Mouse (Mus musculus): ENCODE measurements around the gene Tmem248. TPM values are rescaled to one million over a fixed set of nuclear protein-coding genes. Genes with fewer than 3 reads are reported as not detected.
A peak's percentile ranks its signal among the peaks of the same experiment; 100 is the strongest.

Gene Tmem248
- total RNA-seq (2012; rRNA removed) (82.9 and 100 TPM in 2 replicates), total RNA-seq (2014; rRNA removed) (72.1 and 77.6 TPM in 2 replicates), polyA plus RNA-seq (2012; ENCODE audit: insufficient read length, low read depth) (80.9 and 87.7 TPM in 2 replicates)

DNA sequence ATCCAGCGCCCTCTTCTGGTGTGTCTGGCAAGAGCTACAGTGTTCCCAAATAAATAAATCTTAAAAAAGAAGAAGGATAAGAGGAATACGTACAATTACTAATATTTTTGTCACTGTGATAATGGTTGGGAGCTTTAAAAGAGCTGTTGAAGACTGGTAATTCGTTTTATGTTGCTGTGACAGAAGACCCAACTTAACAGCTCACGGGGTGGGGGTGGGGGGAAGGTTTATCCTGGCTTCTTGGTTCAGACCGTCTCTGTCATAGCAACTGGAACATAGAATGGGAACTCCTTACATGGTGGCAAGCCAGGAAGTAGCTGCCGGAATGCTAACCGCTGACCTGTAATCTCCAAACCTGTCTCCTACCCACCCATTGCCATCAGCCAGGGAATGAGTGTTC lies at the start of gene Tmem248:
Gene Tmem248, plus strand, starts transcription at position 301 of the 400 bp plus-strand sequence.
- no peaks in the 10 kb centered on the region for H3K9me3 ChIP-seq (replicated peaks; ENCODE audit: low read length)
- no peaks in the 10 kb centered on the region for H3K27me3 ChIP-seq (replicated peaks)
- no peak within 1 kb of the TSS for H3K4me2 ChIP-seq (ENCODE audit: insufficient read depth, low read depth, poor library complexity, severe bottlenecking)
- no peak for DNase-seq (ENCODE audit: extremely low read depth)
- no peak within 1 kb of the TSS for H3K9ac ChIP-seq (ENCODE audit: insufficient read depth, low read depth)
- in situ Hi-C loops (cut with MboI; ENCODE audit: low pct_ligation_motif_present, low pct_unique_long_range_greater_than_20kb, low sequenced_read_pairs) (no loop called here), dilution Hi-C loops (cut with MboI; ENCODE audit: extremely low pct_ligation_motif_present, extremely low pct_unique_long_range_greater_than_20kb, low sequenced_read_pairs) (no loop called here)
- H3K36me3 ChIP-seq (replicated peaks in 1 of 2; ENCODE audit: control insufficient read depth in 1 of 2, insufficient read depth in 1 of 2, low read length in 1 of 2) = peaks cover 19 to 41% of the 10 kb centered on the region in 2 experiments
- no peaks in the 10 kb centered on the region for H3K79me2 ChIP-seq (replicated peaks; ENCODE audit: control insufficient read depth, extremely low read depth, insufficient read depth, poor library complexity, severe bottlenecking)
- H3K4me3 ChIP-seq (replicated peaks in 1 of 3; ENCODE audit: low read depth in 2 of 3, low read length in 2 of 3, poor library complexity in 1 of 3) = no peak within 1 kb of the TSS
- H3K4me1 ChIP-seq (ENCODE audit: control insufficient read depth in 1 of 2, insufficient read depth in 2 of 2) = peaks cover 0 to 7% of the 10 kb centered on the region in 2 experiments; a peak in 2 of 4 replicates
- TF ChIP-seq GABPA (IDR thresholded peaks at IDR 0.05; ENCODE audit: insufficient replicate concordance, low read depth, low read length) = no peak
- TF ChIP-seq SIN3A (IDR thresholded peaks at IDR 0.05; ENCODE audit: low read length) = no peak
- TF ChIP-seq IRF4 (IDR thresholded peaks at IDR 0.05; ENCODE audit: low read depth, low read length) = no peak
- TF ChIP-seq CTCF (conservative IDR thresholded peaks at IDR 0.05 in 1 of 2, IDR thresholded peaks at IDR 0.05 in 1 of 2; ENCODE audit: low read depth in 2 of 2, low read length in 2 of 2) = peak in 1 of 2 experiments; percentile 34; a peak in 2 of 4 replicates
- TF ChIP-seq UBTF (IDR thresholded peaks at IDR 0.05; ENCODE audit: low read depth, low read length) = no peak
- no peak for TF ChIP-seq CHD1 (IDR thresholded peaks at IDR 0.05; ENCODE audit: low read depth, low read length)
- H3K27ac ChIP-seq (ENCODE audit: insufficient read depth, low read depth) = no peak within 1 kb of the TSS

DNA sequence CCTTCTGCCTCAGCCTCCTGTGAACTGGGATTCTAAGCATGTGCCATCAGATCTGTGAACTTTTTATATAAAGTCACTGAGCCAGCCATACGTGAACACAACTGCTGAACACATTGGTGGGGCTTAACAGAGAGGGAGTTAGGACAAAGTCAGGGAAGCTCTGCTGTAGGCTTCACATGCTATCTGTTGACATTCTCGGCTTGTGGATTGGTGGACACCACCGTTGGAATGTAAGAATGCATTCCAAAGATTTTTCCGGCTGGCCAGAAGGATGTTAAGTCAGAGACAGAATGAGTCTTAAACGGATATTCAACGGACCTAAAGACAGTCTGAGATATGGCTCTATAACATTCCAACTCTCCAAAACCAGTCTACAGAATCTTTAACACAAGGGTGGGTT lies 47.8 kb upstream of the Tmem248 start:
- peaks cover 24% of the 10 kb centered on the region for H3K79me2 ChIP-seq (replicated peaks; ENCODE audit: control insufficient read depth, extremely low read depth, insufficient read depth, poor library complexity, severe bottlenecking)
- no peak overlapping the region for H3K4me2 ChIP-seq (ENCODE audit: insufficient read depth, low read depth, poor library complexity, severe bottlenecking)
- peaks cover 0 to 18% of the 10 kb centered on the region in 2 experiments; a peak in 2 of 4 replicates for H3K4me1 ChIP-seq (ENCODE audit: control insufficient read depth in 1 of 2, insufficient read depth in 2 of 2)
- no peak overlapping the region for H3K9ac ChIP-seq (ENCODE audit: insufficient read depth, low read depth)
- in situ Hi-C loops (cut with MboI; ENCODE audit: low pct_ligation_motif_present, low pct_unique_long_range_greater_than_20kb, low sequenced_read_pairs) (no loop called here), dilution Hi-C loops (cut with MboI; ENCODE audit: extremely low pct_ligation_motif_present, extremely low pct_unique_long_range_greater_than_20kb, low sequenced_read_pairs) (no loop called here)
- no peak for DNase-seq (ENCODE audit: extremely low read depth)
- no peaks in the 10 kb centered on the region for H3K9me3 ChIP-seq (replicated peaks; ENCODE audit: low read length)
- TF ChIP-seq HCFC1 (IDR thresholded peaks at IDR 0.05; ENCODE audit: low read depth, low read length) (no peak), NELFE (IDR thresholded peaks at IDR 0.05; ENCODE audit: low read depth, low read length) (no peak), BHLHE40 (IDR thresholded peaks at IDR 0.05; ENCODE audit: low read depth, low read length) (no peak), GABPA (IDR thresholded peaks at IDR 0.05; ENCODE audit: insufficient replicate concordance, low read depth, low read length) (no peak), ZMIZ1 (IDR thresholded peaks at IDR 0.05; ENCODE audit: low read depth, low read length) (no peak), PAX5 (IDR thresholded peaks at IDR 0.05; ENCODE audit: low read length) (no peak), MAFK (IDR thresholded peaks at IDR 0.05; ENCODE audit: insufficient replicate concordance, low read length) (no peak), USF1 (IDR thresholded peaks at IDR 0.05; ENCODE audit: low read depth, low read length) (no peak), E2F4 (IDR thresholded peaks at IDR 0.05; ENCODE audit: insufficient replicate concordance, low read depth, low read length) (no peak), USF2 (conservative IDR thresholded peaks at IDR 0.05; ENCODE audit: low read depth, low read length) (no peak), CTCF (conservative IDR thresholded peaks at IDR 0.05 in 1 of 2, IDR thresholded peaks at IDR 0.05 in 1 of 2; ENCODE audit: low read depth in 2 of 2, low read length in 2 of 2) (no peak), MEF2A (IDR thresholded peaks at IDR 0.05; ENCODE audit: borderline replicate concordance, low read depth, low read length) (no peak), MAZ (IDR thresholded peaks at IDR 0.05; ENCODE audit: low read depth, low read length) (no peak), SMC3 (IDR thresholded peaks at IDR 0.05; ENCODE audit: low read depth, low read length) (no peak), POLR2A (IDR thresholded peaks at IDR 0.05; ENCODE audit: low read depth, low read length) (no peak), JUND (conservative IDR thresholded peaks at IDR 0.05; ENCODE audit: low read depth, low read length) (no peak), TCF12 (IDR thresholded peaks at IDR 0.05; ENCODE audit: low read depth, low read length) (no peak), JUN (IDR thresholded peaks at IDR 0.05; ENCODE audit: insufficient read depth, low read depth, low read length) (no peak), UBTF (IDR thresholded peaks at IDR 0.05; ENCODE audit: low read depth, low read length) (no peak)
- no peak overlapping the region for H3K27ac ChIP-seq (ENCODE audit: insufficient read depth, low read depth)
- H3K36me3 ChIP-seq (replicated peaks in 1 of 2; ENCODE audit: control insufficient read depth in 1 of 2, insufficient read depth in 1 of 2, low read length in 1 of 2) = no peaks in the 10 kb centered on the region
- H3K4me3 ChIP-seq (replicated peaks in 1 of 3; ENCODE audit: low read depth in 2 of 3, low read length in 2 of 3, poor library complexity in 1 of 3) = no peak overlapping the region
- no peaks in the 10 kb centered on the region for H3K27me3 ChIP-seq (replicated peaks)

Data from CH12.LX (cell line).